In genomic region chr5:31151746-31152145, GRCm38 (mm10) we compare ENCODE assay signal across 12 mouse cellular contexts. TPM values are rescaled to one million over a fixed set of nuclear protein-coding genes. Genes with fewer than 3 reads are reported as not detected.
DNase-seq lines count a peak whose midpoint lies in the region; ATAC-seq and TF ChIP-seq lines count a peak whose summit lies in the region.
"Had no signal": no experiment of that assay in that cellular context is flagged by ENCODE, and none has a peak within 500 bp of the region (broad histone marks: within the 10 kb centered on the region; RNA-seq: fewer than 3 reads in every experiment).

No protein-coding gene starts in this region.

- H3K4me1 ChIP-seq in hindbrain, postnatal 0 days (ENCODE audit: insufficient read depth, low read length): 0 out of 2 replicates have a peak, but pooled peaks cover 5% of the 10 kb centered on the region
- H3K4me1 ChIP-seq in hindbrain, embryonic 16.5 days (ENCODE audit: control insufficient read depth, insufficient read depth, low read depth, low read length): peaks cover 11% of the 10 kb centered on the region
- peaks cover 14% of the 10 kb centered on the region for H3K4me1 ChIP-seq in forebrain, embryonic 13.5 days

- ATAC-seq in hindbrain, postnatal 0 days: no peak
- ATAC-seq in hindbrain, embryonic 16.5 days: no peak
- no peak for ATAC-seq in forebrain, embryonic 13.5 days

- no peak overlapping the region for H3K27ac ChIP-seq in hindbrain, postnatal 0 days
- H3K27ac ChIP-seq in hindbrain, embryonic 16.5 days (ENCODE audit: low read depth, low read length): no peak overlapping the region
- no peak overlapping the region for H3K27ac ChIP-seq in forebrain, embryonic 13.5 days

- H3K9ac ChIP-seq in hindbrain, postnatal 0 days (replicated peaks; ENCODE audit: low read length): no peak overlapping the region
- no peak overlapping the region for H3K9ac ChIP-seq in hindbrain, embryonic 16.5 days (ENCODE audit: low read depth, low read length)
- no peak overlapping the region for H3K9ac ChIP-seq in forebrain, embryonic 13.5 days

- no peak overlapping the region for H3ac ChIP-seq in C2C12 (ENCODE audit: control insufficient read depth, insufficient read length, low read depth)

- no peaks in the 10 kb centered on the region for H3K79me2 ChIP-seq in C2C12 (ENCODE audit: control insufficient read depth, insufficient read depth)

- H3K79me3 ChIP-seq in C2C12 (ENCODE audit: low read depth): no peaks in the 10 kb centered on the region

- H3K36me3 ChIP-seq in hindbrain, postnatal 0 days (ENCODE audit: insufficient read depth, low read length): peaks cover under 1% of the 10 kb centered on the region; the same call in 1 of the 2 replicates
- H3K36me3 ChIP-seq in hindbrain, embryonic 16.5 days (ENCODE audit: control insufficient read depth, insufficient read depth, low read length): peaks cover 1% of the 10 kb centered on the region
- H3K36me3 ChIP-seq in C2C12 (ENCODE audit: control insufficient read depth, insufficient read depth): peaks cover 23% of the 10 kb centered on the region
- peaks cover 17% of the 10 kb centered on the region for H3K36me3 ChIP-seq in forebrain, embryonic 13.5 days (ENCODE audit: poor library complexity, severe bottlenecking)

- DNase-seq in hindbrain, postnatal 0 days (ENCODE audit: low spot score): no peak
- peak; percentile 15 for DNase-seq in adrenal gland, adult 8-10 months
- peak; percentile 53 for DNase-seq in fibroblast of lung, adult 2 months (ENCODE audit: low read depth)
- no peak for DNase-seq in embryo, embryonic 10.5 days (ENCODE audit: low spot score)
- no peak for DNase-seq in ovary, postnatal 10 days (ENCODE audit: low spot score)
- DNase-seq: right cerebral cortex, adult 18-20 months had no signal

- H3K9me3 ChIP-seq in hindbrain, postnatal 0 days (ENCODE audit: low read length): no peaks in the 10 kb centered on the region
- H3K9me3 ChIP-seq in hindbrain, embryonic 16.5 days (ENCODE audit: control insufficient read depth, low read length): no peaks in the 10 kb centered on the region
- H3K9me3 ChIP-seq in forebrain, embryonic 13.5 days (replicated peaks): no peaks in the 10 kb centered on the region

- 93% methylated on average over 3 of the region's 3 CpGs for WGBS in hindbrain, postnatal 0 days
- 93% methylated on average over 3 of the region's 3 CpGs for WGBS in hindbrain, embryonic 16.5 days
- 84% methylated on average over 3 of the region's 3 CpGs for WGBS in forebrain, embryonic 13.5 days

- H3K4me3 ChIP-seq in hindbrain, postnatal 0 days (ENCODE audit: low read length): no peak overlapping the region
- H3K4me3 ChIP-seq in hindbrain, embryonic 16.5 days (ENCODE audit: low read length): no peak overlapping the region
- no peak overlapping the region for H3K4me3 ChIP-seq in C2C12 (ENCODE audit: insufficient read depth, poor library complexity, severe bottlenecking)
- H3K4me3 ChIP-seq in forebrain, embryonic 13.5 days: no peak overlapping the region

- H3K27me3 ChIP-seq in hindbrain, postnatal 0 days (ENCODE audit: insufficient read depth, low read length): no peaks in the 10 kb centered on the region
- H3K27me3 ChIP-seq in hindbrain, embryonic 16.5 days (replicated peaks; ENCODE audit: control insufficient read depth, insufficient read depth, low read length): no peaks in the 10 kb centered on the region
- no peaks in the 10 kb centered on the region for H3K27me3 ChIP-seq in C2C12 (ENCODE audit: control insufficient read depth, insufficient read depth, insufficient read length)
- H3K27me3 ChIP-seq in forebrain, embryonic 13.5 days: no peaks in the 10 kb centered on the region

- no peak overlapping the region for H3K4me2 ChIP-seq in hindbrain, postnatal 0 days (ENCODE audit: low read depth, low read length)
- H3K4me2 ChIP-seq in hindbrain, embryonic 16.5 days (ENCODE audit: low read length): no peak overlapping the region
- no peak overlapping the region for H3K4me2 ChIP-seq in forebrain, embryonic 13.5 days

- TF ChIP-seq CTCF in hindbrain, postnatal 0 days (IDR thresholded peaks at IDR 0.05; ENCODE audit: low read depth): peak; percentile 26; the same call in 1 of the 2 replicates
- TF ChIP-seq CTCF in C2C12 (IDR thresholded peaks at IDR 0.05; ENCODE audit: control insufficient read depth, insufficient read depth, insufficient read length): no peak

TF ChIP-seq in C2C12, 6 proteins besides CTCF, POLR2A, EP300 and RAD21:
- TF ChIP-seq MYOD1 (IDR thresholded peaks at IDR 0.05; ENCODE audit: control insufficient read depth, insufficient read length, low read depth): no peak
- no peak for TF ChIP-seq MYOG (IDR thresholded peaks at IDR 0.05; ENCODE audit: control insufficient read depth, extremely low read depth, insufficient read length)
- no peak for TF ChIP-seq MAX (IDR thresholded peaks at IDR 0.05)
- TF ChIP-seq USF1 (IDR thresholded peaks at IDR 0.05; ENCODE audit: low read depth): no peak
- TF ChIP-seq FOSL1 (IDR thresholded peaks at IDR 0.05; ENCODE audit: insufficient read depth, low read length, poor library complexity, severe bottlenecking): peak; percentile 88

RNA-seq across cellular contexts. Expression of gene Mpv17, which starts 2.3 kb away (rescaled TPM):
- 66.1 and 75.0 TPM in 2 replicates for total RNA-seq in hindbrain, postnatal 0 days (2014; rRNA removed)
- polyA plus RNA-seq in hindbrain, postnatal 0 days (2015; fragmentation: Nextera tagmentation; extraction: Ambion mirVana): 49.1 and 52.1 TPM in 2 replicates
- polyA plus RNA-seq in hindbrain, embryonic 16.5 days (2015; fragmentation: Nextera tagmentation; extraction: Ambion mirVana): 56.1 and 61.1 TPM in 2 replicates
- polyA plus RNA-seq in C2C12 (2012; fragmentation: generic; extraction: Trizol): 35.6 TPM
- 10 to 100 TPM; 63.7 to 83.4 (median 76.4) TPM for total RNA-seq in adrenal gland, adult 8-10 months (2022)
- polyA plus RNA-seq in forebrain, embryonic 13.5 days (2015; fragmentation: Nextera tagmentation; extraction: Ambion mirVana): 56.7 and 57.1 TPM in 2 replicates

RNA-seq across cellular contexts. Expression of gene Ucn, which starts 13.1 kb away (rescaled TPM):
- not detected in 2 replicates for total RNA-seq in hindbrain, postnatal 0 days (2014; rRNA removed)
- 0.44 and 0.54 TPM in 2 replicates for polyA plus RNA-seq in hindbrain, postnatal 0 days (2015; fragmentation: Nextera tagmentation; extraction: Ambion mirVana)
- not detected in 2 replicates for polyA plus RNA-seq in hindbrain, embryonic 16.5 days (2015; fragmentation: Nextera tagmentation; extraction: Ambion mirVana)
- polyA plus RNA-seq in C2C12 (2012; fragmentation: generic; extraction: Trizol): not detected
- total RNA-seq in adrenal gland, adult 8-10 months (2022): not detected
- polyA plus RNA-seq in forebrain, embryonic 13.5 days (2015; fragmentation: Nextera tagmentation; extraction: Ambion mirVana): not detected in 2 replicates
- total RNA-seq: common myeloid progenitor, adult 5-6 weeks; monocyte, adult 5-6 weeks had no signal
- polyA plus RNA-seq: liver, embryonic 16.5 days had no signal

RNA-seq across cellular contexts. Expression of gene Gm29609, which starts 28.0 kb away (rescaled TPM):
- total RNA-seq in hindbrain, postnatal 0 days (2014; rRNA removed): 1.8 and 9.8 TPM in 2 replicates
- 1.9 and 2.9 TPM in 2 replicates for polyA plus RNA-seq in hindbrain, postnatal 0 days (2015; fragmentation: Nextera tagmentation; extraction: Ambion mirVana)
- 2.1 and 2.2 TPM in 2 replicates for polyA plus RNA-seq in hindbrain, embryonic 16.5 days (2015; fragmentation: Nextera tagmentation; extraction: Ambion mirVana)
- polyA plus RNA-seq in C2C12 (2012; fragmentation: generic; extraction: Trizol): 2.9 TPM
- 1 to 10 TPM in 3 of 4 experiments, under 1 TPM in 1; 0.41 to 3.9 (median 2.9) TPM for total RNA-seq in adrenal gland, adult 8-10 months (2022)
- 1.5 and 1.9 TPM in 2 replicates for polyA plus RNA-seq in forebrain, embryonic 13.5 days (2015; fragmentation: Nextera tagmentation; extraction: Ambion mirVana)

RNA-seq across cellular contexts. Expression of gene Gtf3c2, which starts 28.2 kb away (rescaled TPM):
- 40.8 and 65.6 TPM in 2 replicates for total RNA-seq in hindbrain, postnatal 0 days (2014; rRNA removed)
- 45.1 and 46.1 TPM in 2 replicates for polyA plus RNA-seq in hindbrain, postnatal 0 days (2015; fragmentation: Nextera tagmentation; extraction: Ambion mirVana)
- polyA plus RNA-seq in hindbrain, embryonic 16.5 days (2015; fragmentation: Nextera tagmentation; extraction: Ambion mirVana): 51.6 and 63.2 TPM in 2 replicates
- 36.9 TPM for polyA plus RNA-seq in C2C12 (2012; fragmentation: generic; extraction: Trizol)
- total RNA-seq in adrenal gland, adult 8-10 months (2022): 10 to 100 TPM; 65.5 to 98.8 (median 71.9) TPM
- polyA plus RNA-seq in forebrain, embryonic 13.5 days (2015; fragmentation: Nextera tagmentation; extraction: Ambion mirVana): 76.5 and 86.9 TPM in 2 replicates

RNA-seq across cellular contexts. Expression of gene Trim54, which starts 35.2 kb away (rescaled TPM):
- 0.22 and 0.52 TPM in 2 replicates for total RNA-seq in hindbrain, postnatal 0 days (2014; rRNA removed)
- polyA plus RNA-seq in hindbrain, postnatal 0 days (2015; fragmentation: Nextera tagmentation; extraction: Ambion mirVana): not detected in 2 replicates
- polyA plus RNA-seq in hindbrain, embryonic 16.5 days (2015; fragmentation: Nextera tagmentation; extraction: Ambion mirVana): 1.00 TPM in 1 of 2 replicates, not detected in the other
- polyA plus RNA-seq in C2C12 (2012; fragmentation: generic; extraction: Trizol): 6.5 TPM
- total RNA-seq in adrenal gland, adult 8-10 months (2022): not detected
- not detected in 2 replicates for polyA plus RNA-seq in forebrain, embryonic 13.5 days (2015; fragmentation: Nextera tagmentation; extraction: Ambion mirVana)
- total RNA-seq: common myeloid progenitor, adult 5-6 weeks; monocyte, adult 5-6 weeks had no signal

Comparison
In these comparisons a context has a peak if more than half of its experiments do, and no peak if none do; other contexts are left out.
1. DNase-seq: peak in adrenal gland, adult 8-10 months (single experiment) and fibroblast of lung, adult 2 months (single experiment); none in hindbrain, postnatal 0 days (single experiment), embryo, embryonic 10.5 days (single experiment) and ovary, postnatal 10 days (single experiment).